26 mouse cellular contexts compared by ENCODE assay signal in genomic region chr5:137537461-137537860, GRCm38 (mm10). TPM values are rescaled to one million over a fixed set of nuclear protein-coding genes. Genes with fewer than 3 reads are reported as not detected.
"Had no signal": no experiment of that assay in that cellular context is flagged by ENCODE, and none has a peak within 500 bp of the region (broad histone marks: within the 10 kb centered on the region; RNA-seq: fewer than 3 reads in every experiment).

No protein-coding gene starts in this region.

- H3K4me3 ChIP-seq: left cerebral cortex, adult 2 months; liver, embryonic 13.5 days had no signal

- H3K36me3 ChIP-seq: liver, embryonic 13.5 days had no signal

- H3K9me3 ChIP-seq: liver, embryonic 13.5 days had no signal

- DNase-seq: kidney, postnatal 36 days; layer of hippocampus, postnatal 36 days; liver, embryonic 13.5 days; lung, adult 2 months; lung, postnatal 14 days; lung, postnatal 4 days; midbrain, embryonic 14.5 days; thymus, adult 18-20 months; thymus, postnatal 36 days had no signal

- H3K27ac ChIP-seq: kidney, postnatal 0 days; left cerebral cortex, adult 2 months; liver, embryonic 13.5 days had no signal

RNA-seq across cellular contexts. Expression of gene Epo, which starts 4.4 kb away (rescaled TPM):
- total RNA-seq: layer of hippocampus, adult 8-10 months; layer of hippocampus, postnatal 10 days; layer of hippocampus, postnatal 36 days; left cerebral cortex, adult 2 months; left cerebral cortex, postnatal 10 days; left cerebral cortex, postnatal 36 days; liver, adult 2 months; megakaryocyte progenitor cell, adult 5-6 weeks; megakaryocyte-erythroid progenitor cell, adult 5-6 weeks; midbrain, postnatal 0 days had no signal
- polyA plus RNA-seq: kidney, postnatal 0 days; liver, adult 2 months; lung, adult 2 months; midbrain, embryonic 14.5 days; midbrain, postnatal 0 days; neural tube, embryonic 14.5 days; small intestine, adult 2 months; spleen, adult 2 months; stomach, embryonic 16.5 days; testis, adult 2 months; urinary bladder, adult 2 months had no signal

RNA-seq across cellular contexts. Expression of gene Actl6b, which starts 15.9 kb away (rescaled TPM):
- total RNA-seq: liver, adult 2 months; megakaryocyte progenitor cell, adult 5-6 weeks; megakaryocyte-erythroid progenitor cell, adult 5-6 weeks had no signal
- polyA plus RNA-seq: kidney, postnatal 0 days; limb, embryonic 11.5 days; liver, adult 2 months; lung, adult 2 months; spleen, adult 2 months had no signal
